Mouse (Mus musculus): ENCODE data around the gene Zfp867. TPM values are rescaled to one million over a fixed set of nuclear protein-coding genes. Genes with fewer than 3 reads are reported as not detected.
A peak's percentile ranks its signal among the peaks of the same experiment; 100 is the strongest.

Gene Zfp867
- polyA plus RNA-seq, 1 experiment: 0.99 TPM

- peak; percentile 95 for DNase-seq (ENCODE audit: low read depth)
These were observed 13.3 kb downstream of the Zfp867 start for GRCm38 (mm10) chr11:59458973-59459372.

- DNase-seq (ENCODE audit: low read depth): no peak
These were observed 15.4 kb downstream of the Zfp867 start for GRCm38 (mm10) chr11:59456891-59457290.

DNA sequence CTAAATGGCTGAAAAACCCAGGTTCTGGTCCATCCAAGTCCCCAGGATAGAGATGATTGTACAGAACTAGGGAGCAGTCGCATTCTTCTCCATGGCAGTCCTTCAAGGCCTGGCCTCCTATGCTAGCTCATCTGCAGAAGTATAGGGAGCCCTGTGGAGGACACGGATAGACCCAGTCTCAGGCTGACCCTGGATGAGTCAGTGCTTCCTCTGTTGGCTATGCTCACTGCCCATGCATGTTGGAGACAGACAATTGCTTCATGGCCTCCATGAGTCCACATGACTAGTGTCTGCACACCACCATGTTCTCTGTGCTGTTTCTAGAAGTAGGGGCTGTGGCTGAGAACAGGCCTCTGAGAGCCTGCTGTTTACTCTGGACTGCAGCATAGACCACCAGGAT, 15.9 kb downstream of the Zfp867 start:
- no peak for DNase-seq (ENCODE audit: low read depth)

DNA sequence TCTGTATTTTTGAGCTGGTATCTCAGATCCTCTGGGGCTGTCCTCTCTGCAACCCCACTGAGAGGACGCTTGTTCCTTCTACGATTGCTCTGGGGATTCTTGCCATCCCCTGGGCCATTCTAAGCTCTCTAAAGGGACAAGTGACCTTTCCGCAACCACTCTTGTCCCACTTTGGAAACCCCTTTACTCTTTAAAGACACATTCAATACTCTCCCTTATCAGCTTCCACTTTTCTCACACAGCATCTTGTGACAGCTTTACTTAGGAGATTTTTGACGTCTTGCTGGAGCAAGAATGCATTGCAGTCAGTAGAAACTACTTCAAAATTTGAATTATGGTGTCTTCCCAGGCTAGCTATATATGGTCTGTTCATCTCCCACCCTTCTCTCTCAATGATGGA, 21.2 kb downstream of the Zfp867 start, which contains the start of gene Snap47:
Snap47 (minus strand) TSS at position 101 of the 400 bp plus-strand sequence.
- DNase-seq (ENCODE audit: low read depth): no peak

DNA sequence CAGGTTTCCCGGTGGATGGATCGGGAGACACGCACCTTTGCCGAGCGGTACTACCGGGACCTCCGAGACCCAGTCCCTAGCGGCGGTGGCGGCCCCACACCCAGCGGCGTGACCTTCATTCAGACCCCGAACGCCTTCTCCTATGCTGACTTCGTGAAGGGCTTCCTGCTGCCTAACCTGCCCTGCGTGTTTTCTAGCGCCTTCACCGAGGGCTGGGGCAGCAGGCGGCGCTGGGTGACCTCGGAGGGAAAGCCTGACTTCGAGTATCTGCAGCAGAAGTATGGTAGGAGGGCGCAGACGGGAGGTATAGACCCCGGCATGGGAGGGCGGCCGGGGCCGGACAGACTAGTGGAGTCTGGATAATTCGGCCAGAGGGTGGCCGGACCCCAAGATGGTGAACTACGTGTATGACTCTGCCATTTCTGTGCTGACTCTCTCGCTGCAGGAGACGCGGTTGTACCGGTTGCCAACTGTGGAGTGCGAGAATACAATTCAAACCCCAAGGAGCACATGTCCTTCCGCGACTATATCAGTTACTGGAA, 22.0 kb downstream of the Zfp867 start:
- DNase-seq (ENCODE audit: low read depth): no peak

GRCm38 (mm10) chr11:59449741-59450229, 22.5 kb downstream of the Zfp867 start, which contains the start of gene Jmjd4:
Gene Jmjd4 (plus strand): TSS chr11:59450045.
- no peak for DNase-seq (ENCODE audit: low read depth)

GRCm38 (mm10) chr11:59443102-59443501, 29.2 kb downstream of the Zfp867 start:
- no peak for DNase-seq (ENCODE audit: low read depth)

- DNase-seq (ENCODE audit: low read depth): no peak
These were observed 34.3 kb downstream of the Zfp867 start for GRCm38 (mm10) chr11:59437954-59438353.

DNA sequence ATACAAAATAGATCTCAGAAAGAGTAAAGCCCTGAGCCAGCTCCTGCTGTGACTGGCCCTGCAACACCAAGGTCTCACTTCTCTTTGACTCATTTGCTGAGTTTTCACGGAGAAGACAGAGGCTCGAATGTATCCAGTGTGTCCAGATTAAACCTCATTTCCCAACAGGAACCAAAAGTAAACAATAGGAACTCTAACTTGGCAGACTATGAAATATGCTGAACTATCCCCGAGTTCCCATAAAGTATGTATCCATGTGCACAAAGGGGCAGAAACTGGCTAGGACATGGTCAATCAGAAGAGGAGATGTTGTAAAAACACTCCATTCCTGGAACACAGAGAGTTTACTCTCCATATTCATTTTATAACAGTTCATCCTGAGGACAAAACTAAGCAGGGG, 40.0 kb downstream of the Zfp867 start:
- no peak for DNase-seq (ENCODE audit: low read depth)

GRCm38 (mm10) chr11:59429959-59430358, 42.3 kb downstream of the Zfp867 start:
- DNase-seq (ENCODE audit: low read depth): no peak

DNA sequence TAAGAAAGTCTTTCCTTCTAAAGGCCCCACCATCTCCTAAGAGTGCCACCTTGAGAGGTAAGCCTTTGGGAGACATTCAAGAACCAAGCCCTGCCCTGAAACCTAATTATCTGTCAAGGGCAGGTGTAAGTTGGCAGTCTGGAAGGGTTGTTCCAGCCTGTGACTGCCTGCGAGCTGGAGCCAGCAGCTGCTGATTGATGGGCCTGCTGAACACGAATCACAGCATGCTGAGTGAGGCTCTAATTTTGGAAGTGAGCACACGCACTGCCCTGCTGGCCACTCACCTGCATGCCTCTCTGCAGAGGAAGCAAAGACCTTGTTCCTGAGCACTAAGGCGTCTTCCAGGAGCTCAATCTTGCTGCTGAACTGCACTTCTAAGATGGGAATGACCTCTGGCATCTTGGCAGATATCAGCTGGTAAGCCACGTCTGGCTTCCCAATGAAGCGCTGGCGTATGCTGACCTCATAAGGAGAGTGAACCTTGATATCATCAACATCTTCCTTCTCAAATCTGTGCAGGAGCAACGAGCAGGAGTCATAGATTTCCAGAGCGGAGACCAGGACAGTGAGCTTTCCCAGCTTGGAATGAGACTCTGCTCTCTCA, 44.1 kb downstream of the Zfp867 start:
- no peak for DNase-seq (ENCODE audit: low read depth)

DNA sequence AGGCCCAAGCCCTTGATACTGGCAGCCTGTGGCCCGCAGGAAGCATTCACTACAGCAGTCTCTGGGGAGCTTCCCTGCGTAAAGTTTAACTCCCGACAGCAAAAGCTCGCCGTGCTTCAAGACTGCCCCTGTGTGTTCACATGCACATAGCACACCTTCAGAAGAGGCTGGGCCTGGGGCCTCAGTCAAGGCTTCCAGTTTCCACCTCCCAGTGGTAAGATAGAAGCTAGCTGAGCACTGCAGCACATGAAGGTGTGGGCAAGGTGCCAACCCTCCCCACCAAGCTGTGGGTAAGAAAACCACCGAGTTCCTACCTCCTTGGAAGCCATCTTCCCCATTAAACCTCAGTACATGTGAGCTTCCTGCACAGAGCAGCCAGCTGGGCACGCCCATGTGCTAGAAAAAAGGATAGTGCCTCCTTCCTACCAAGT, 46.6 kb downstream of the Zfp867 start:
- DNase-seq (ENCODE audit: low read depth): no peak

- no peak for DNase-seq (ENCODE audit: low read depth)
These were observed 49.2 kb downstream of the Zfp867 start for GRCm38 (mm10) chr11:59423010-59423588.

DNA sequence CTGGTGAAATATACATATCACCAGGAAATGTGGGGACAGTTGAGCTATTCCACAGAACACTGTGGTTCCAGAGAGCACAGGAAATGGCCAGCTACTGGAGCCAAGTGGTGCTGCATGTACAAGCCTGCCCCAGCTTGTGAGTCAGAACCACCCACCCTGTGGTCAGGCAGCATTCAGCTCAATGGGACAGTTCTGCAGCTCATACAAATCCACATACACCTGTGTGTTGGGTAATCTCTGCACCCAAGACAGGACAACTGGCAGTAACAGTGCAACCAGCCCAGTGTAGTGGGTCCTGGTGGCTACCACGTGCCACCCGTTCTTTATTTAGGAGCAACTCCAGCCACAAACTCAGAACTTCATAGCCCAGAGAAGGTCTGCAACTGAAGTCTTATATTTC, 50.3 kb downstream of the Zfp867 start:
- DNase-seq (ENCODE audit: low read depth): peak; percentile 51

DNA sequence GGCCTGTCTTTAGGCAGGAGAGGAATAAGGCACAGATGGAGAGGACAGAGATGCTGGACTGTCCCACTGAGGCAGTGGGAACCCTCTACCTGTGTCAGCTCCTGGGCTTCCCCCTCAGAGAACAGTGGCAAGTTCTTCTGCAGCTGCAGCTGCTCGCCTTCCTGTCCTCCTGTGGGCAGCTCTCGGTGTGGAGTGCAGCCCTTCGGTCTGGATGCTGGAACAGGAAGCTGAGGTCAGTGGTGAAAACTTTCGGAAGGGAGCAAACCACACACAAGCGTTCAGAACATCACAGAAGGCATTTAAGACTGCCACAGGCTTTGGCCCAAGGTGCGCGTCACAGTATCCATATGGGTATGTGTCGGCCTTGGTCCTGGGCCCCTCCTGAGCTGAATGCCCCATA, 50.8 kb downstream of the Zfp867 start:
- DNase-seq (ENCODE audit: low read depth): no peak

DNA sequence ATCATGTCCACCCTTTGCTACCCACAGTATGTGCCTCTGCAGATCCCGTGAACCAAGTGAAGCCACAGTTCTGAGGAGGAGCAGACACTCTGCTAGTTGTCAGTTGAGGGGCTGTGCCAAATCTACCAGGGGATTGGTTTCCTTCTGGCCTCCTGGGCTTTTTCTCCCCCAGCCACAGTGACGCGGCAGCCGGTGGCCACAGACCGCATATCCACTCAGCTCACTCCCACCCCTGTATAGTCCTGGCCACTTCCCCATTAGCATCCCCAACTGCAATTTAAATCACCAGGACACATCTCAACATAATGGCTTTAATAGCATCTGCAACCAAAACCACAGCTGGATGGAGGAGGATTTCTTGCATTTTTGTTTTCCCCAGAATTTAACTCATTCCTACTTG, 53.6 kb downstream of the Zfp867 start:
- DNase-seq (ENCODE audit: low read depth): no peak

- no peak for DNase-seq (ENCODE audit: low read depth)
These were observed 59.0 kb downstream of the Zfp867 start for GRCm38 (mm10) chr11:59412999-59413863.

- DNase-seq (ENCODE audit: low read depth): no peak
These were observed 60.2 kb downstream of the Zfp867 start for GRCm38 (mm10) chr11:59412058-59412457.
